Mouse (Mus musculus): ENCODE data around the gene Shisa8.

GRCm38 (mm10) chr15:82223657-82224601, 11.3 kb upstream of the Shisa8 start, which contains the start of gene Tnfrsf13c:
- TF ChIP-seq CTCF (IDR thresholded peaks at IDR 0.05; ENCODE audit: control insufficient read depth, insufficient read depth, low read length) = no peak
- peak; percentile 85; the same call in 1 of the 2 replicates for TF ChIP-seq POLR2A (IDR thresholded peaks at IDR 0.05; ENCODE audit: borderline replicate concordance, control insufficient read depth, low read depth, low read length)
